Mouse (Mus musculus) lung, adult 2 months (tissue): ENCODE measurements at regions not wholly inside any gene's neighbourhood (a gene's known extent, or its start where the extent isn't known, plus 50 kb on each side); places are given as distances from the start of the nearest gene placed in this dataset.
"Not testable (repeated sequence)": the region's sequence is repeated elsewhere in the genome, so short reads cannot be mapped to it uniquely, and the experiment has no call there.

Experiments
- DNase-seq: peaks from one replicate; pipeline ENCODE4 v3.0.0; 2022
- H3K4me1 ChIP-seq: fragments of 200-500 bp; 2 replicates; pipeline ENCODE4 v1.6.1; 2011; ENCODE audit warnings: low read length; ENCODE audit not compliant: control insufficient read depth, insufficient read depth
- H3K4me3 ChIP-seq: fragments of 200-500 bp; replicated peaks from 2 replicates; pipeline ENCODE3; 2011; ENCODE audit warnings: low read depth, mild to moderate bottlenecking, control low read depth, low read length; ENCODE audit errors: extremely low read depth
- CTCF ChIP-seq: fragments of 200-500 bp; IDR thresholded peaks from 2 replicates; pipeline ENCODE4 v1.5.1; 2011; ENCODE audit warnings: mild to moderate bottlenecking, low read length, control low read depth; ENCODE audit not compliant: insufficient read depth
- POLR2A ChIP-seq: fragments of 200-500 bp; IDR thresholded peaks from 2 replicates; pipeline ENCODE4 v1.6.1; 2011; ENCODE audit warnings: low read depth, mild to moderate bottlenecking, control low read depth, low read length, borderline replicate concordance; ENCODE audit errors: extremely low read depth
- WGBS: fragments of 180-500 bp; shearing (Covaris S2); methylation state at CpG from one replicate; pipeline ENCODE4 v1.1.7; 2018; 5-methylcytosine and 5-hydroxymethylcytosine counted together

GRCm38 (mm10) chr4:3062027-3062605, 105.0 kb upstream of the Vmn1r2 start:
- TF ChIP-seq POLR2A, result no peak
- TF ChIP-seq CTCF, result no peak
- 60% methylated on average over 2 of the region's 2 CpGs for WGBS
- Histone ChIP-seq H3K4me1 (no peaks in the 10 kb centered on the region), H3K4me3 (no peak overlapping the region)
- peak; percentile 1 for DNase-seq

- Histone ChIP-seq H3K4me3 (no peak overlapping the region), H3K4me1 (no peaks in the 10 kb centered on the region)
- DNase-seq, result no peak
- WGBS, result 42% methylated on average over 3 of the region's 3 CpGs
- TF ChIP-seq POLR2A (no peak), CTCF (no peak)
Observed at GRCm38 (mm10) chr4:3063966-3064365, 103.2 kb upstream of the Vmn1r2 start.

- 30% methylated on average over 3 of the region's 3 CpGs for WGBS
- TF ChIP-seq CTCF, result no peak
- no peak overlapping the region for H3K4me3 ChIP-seq
- no peaks in the 10 kb centered on the region for H3K4me1 ChIP-seq
- no peak for DNase-seq
Observed at GRCm38 (mm10) chr4:3064571-3064970, 102.5 kb upstream of the Vmn1r2 start.

- H3K4me1 ChIP-seq, H3K4me3 ChIP-seq: not testable (repeated sequence)
- 72% methylated on average over 3 of the region's 3 CpGs for WGBS
- peak; percentile 1 for DNase-seq
Observed at GRCm38 (mm10) chr4:3065335-3065734, 101.8 kb upstream of the Vmn1r2 start.

- Histone ChIP-seq H3K4me1 (no peaks in the 10 kb centered on the region), H3K4me3 (no peak overlapping the region)
- WGBS, result 75% methylated on average over 5 of the region's 5 CpGs
- no peak for TF ChIP-seq POLR2A
- DNase-seq, result peak; percentile 2
Observed at GRCm38 (mm10) chr4:3066051-3066736, 100.9 kb upstream of the Vmn1r2 start.

- TF ChIP-seq CTCF, result no peak
- no peak for TF ChIP-seq POLR2A
- H3K4me3 ChIP-seq, result no peak overlapping the region
- 44% methylated on average over 2 of the region's 2 CpGs for WGBS
- no peaks in the 10 kb centered on the region for H3K4me1 ChIP-seq
- DNase-seq, result peak; percentile 1
Observed at GRCm38 (mm10) chr4:3067265-3067664, 99.9 kb upstream of the Vmn1r2 start.

- peak; percentile 3 for DNase-seq
- 26% methylated on average over 2 of the region's 2 CpGs for WGBS
- no peak overlapping the region for H3K4me3 ChIP-seq
- TF ChIP-seq POLR2A (no peak), CTCF (no peak)
- no peaks in the 10 kb centered on the region for H3K4me1 ChIP-seq
Observed at GRCm38 (mm10) chr4:3067666-3068065, 99.5 kb upstream of the Vmn1r2 start.

GRCm38 (mm10) chr4:3068306-3069223, 98.6 kb upstream of the Vmn1r2 start:
- DNase-seq, result peak; percentile 1
- WGBS, result 79% methylated on average over 6 of the region's 6 CpGs
- Histone ChIP-seq H3K4me3 (no peak overlapping the region), H3K4me1 (no peaks in the 10 kb centered on the region)
- no peak for TF ChIP-seq POLR2A
- TF ChIP-seq CTCF, result no peak

- no peak for TF ChIP-seq CTCF
- no peak for TF ChIP-seq POLR2A
- no peak overlapping the region for H3K4me3 ChIP-seq
- H3K4me1 ChIP-seq, result no peaks in the 10 kb centered on the region
- WGBS, result 45% methylated on average over 1 of the region's 1 CpGs
- DNase-seq, result peak; percentile 1
Observed at GRCm38 (mm10) chr4:3069341-3069740, 97.8 kb upstream of the Vmn1r2 start.

- not testable (repeated sequence) for H3K4me3 ChIP-seq, DNase-seq, H3K4me1 ChIP-seq
- 62% methylated on average over 6 of the region's 6 CpGs for WGBS
Observed at GRCm38 (mm10) chr4:3071326-3071725, 95.8 kb upstream of the Vmn1r2 start.
